Mouse (Mus musculus) lung, postnatal 0 days (tissue): ENCODE measurements at regions not wholly inside any gene's neighbourhood (a gene's known extent, or its start where the extent isn't known, plus 50 kb on each side); places are given as distances from the start of the nearest gene placed in this dataset.

Experiments used
- ATAC-seq: fragments of 200-750 bp; cut with Nextera tagmentation; 2 replicates; pipeline ENCODE4 v1.8.0; 2017; ENCODE audit warnings: moderate library complexity
- DNase-seq: peaks from one replicate; pipeline ENCODE4 v3.0.0-alpha.2; 2016; ENCODE audit warnings: low spot score
- H3K27ac ChIP-seq: fragments of 300-500 bp; sonication (generic); 2 replicates; pipeline ENCODE4 v1.5.1; 2014; ENCODE audit warnings: antibody characterized with exemption, mild to moderate bottlenecking, low read length, mixed read lengths
- H3K27me3 ChIP-seq: fragments of 300-500 bp; sonication (generic); replicated peaks from 2 replicates; pipeline ENCODE4 v1.6.1; 2014; ENCODE audit warnings: low read length, mixed read lengths; ENCODE audit not compliant: insufficient read depth
- H3K36me3 ChIP-seq: fragments of 300-500 bp; sonication (generic); 2 replicates; pipeline ENCODE4 v1.6.1; 2014; ENCODE audit warnings: low read length, mixed read lengths; ENCODE audit not compliant: insufficient read depth
- H3K4me1 ChIP-seq: fragments of 300-500 bp; sonication (generic); 2 replicates; pipeline ENCODE4 v1.6.1; 2014; ENCODE audit warnings: antibody characterized with exemption, low read depth, low read length, mixed read lengths; ENCODE audit not compliant: insufficient read depth
- H3K4me2 ChIP-seq: fragments of 300-500 bp; sonication (generic); replicated peaks from 2 replicates; pipeline ENCODE4 v1.6.1; 2014; ENCODE audit warnings: low read depth, mild to moderate bottlenecking, low read length, moderate library complexity, mixed read lengths
- H3K4me3 ChIP-seq: fragments of 300-500 bp; sonication (generic); 2 replicates; pipeline ENCODE4 v1.5.1; 2014; ENCODE audit warnings: low read depth, low read length
- H3K9ac ChIP-seq: fragments of 300-500 bp; sonication (generic); replicated peaks from 2 replicates; pipeline ENCODE4 v1.6.1; 2014; ENCODE audit warnings: low read depth, mild to moderate bottlenecking
- H3K9me3 ChIP-seq: fragments of 300-500 bp; sonication (generic); 2 replicates; pipeline ENCODE4 v1.6.1; 2016; ENCODE audit warnings: low read length, mixed read lengths
- CTCF ChIP-seq: IDR thresholded peaks from 2 replicates; pipeline ENCODE4 v1.5.1; 2016; ENCODE audit warnings: antibody characterized with exemption, mild to moderate bottlenecking
- EP300 ChIP-seq: IDR thresholded peaks from 2 replicates; pipeline ENCODE4 v1.6.1; 2016; ENCODE audit warnings: antibody characterized with exemption, mild to moderate bottlenecking, control low read depth
- WGBS: fragments of 180-500 bp; shearing (Covaris S2); extraction: QIAGEN DNeasy Blood & Tissue Kit; methylation state at CpG from one replicate; pipeline ENCODE4 v1.1.7; 2014; 5-methylcytosine and 5-hydroxymethylcytosine counted together

- no peak for ATAC-seq
- no peak for DNase-seq
- no peak overlapping the region for H3K27ac ChIP-seq
- H3K36me3 ChIP-seq: no peaks in the 10 kb centered on the region
- no peak for TF ChIP-seq CTCF
- TF ChIP-seq EP300: no peak
- H3K9me3 ChIP-seq: no peaks in the 10 kb centered on the region
- no peak overlapping the region for H3K4me3 ChIP-seq
- H3K27me3 ChIP-seq: no peaks in the 10 kb centered on the region
- H3K4me2 ChIP-seq: no peak overlapping the region
- H3K4me1 ChIP-seq: no peaks in the 10 kb centered on the region
- no peak overlapping the region for H3K9ac ChIP-seq
These were observed 615.1 kb upstream of the Slc39a10 start for GRCm38 (mm10) chr1:47507801-47508200.

GRCm38 (mm10) chr1:47488581-47489204, 596.0 kb upstream of the Slc39a10 start:
- no peak overlapping the region for H3K9ac ChIP-seq
- WGBS: 40% methylated on average over 7 of the region's 7 CpGs

GRCm38 (mm10) chr1:47486087-47486486, 593.4 kb upstream of the Slc39a10 start:
- no peak for DNase-seq
- H3K27me3 ChIP-seq: no peaks in the 10 kb centered on the region
- H3K4me3 ChIP-seq: no peak overlapping the region

More at GRCm38 (mm10) chr1:47488581-47489204, 596.0 kb upstream of the Slc39a10 start:
- Histone ChIP-seq H3K36me3 (no peaks in the 10 kb centered on the region), H3K4me1 (no peaks in the 10 kb centered on the region), H3K4me2 (no peak overlapping the region), H3K9me3 (no peaks in the 10 kb centered on the region), H3K27me3 (no peaks in the 10 kb centered on the region), H3K27ac (no peak overlapping the region), H3K4me3 (no peak overlapping the region)
- ATAC-seq: no peak
- TF ChIP-seq EP300 (no peak), CTCF (no peak)
- DNase-seq: no peak

GRCm38 (mm10) chr1:47479059-47479458, 586.4 kb upstream of the Slc39a10 start:
- Histone ChIP-seq H3K4me1 (no peaks in the 10 kb centered on the region), H3K36me3 (no peaks in the 10 kb centered on the region), H3K27ac (no peak overlapping the region), H3K9me3 (no peaks in the 10 kb centered on the region), H3K4me3 (no peak overlapping the region), H3K9ac (no peak overlapping the region), H3K27me3 (no peaks in the 10 kb centered on the region), H3K4me2 (no peak overlapping the region)
- ATAC-seq (no peak), DNase-seq (no peak)
- TF ChIP-seq CTCF (no peak), EP300 (no peak)
- WGBS: 89% methylated on average over 1 of the region's 1 CpGs

More at GRCm38 (mm10) chr1:47486087-47486486, 593.4 kb upstream of the Slc39a10 start:
- Histone ChIP-seq H3K9me3 (no peaks in the 10 kb centered on the region), H3K36me3 (no peaks in the 10 kb centered on the region), H3K27ac (no peak overlapping the region), H3K4me1 (no peaks in the 10 kb centered on the region), H3K4me2 (no peak overlapping the region), H3K9ac (no peak overlapping the region)
- no peak for ATAC-seq
- TF ChIP-seq EP300 (no peak), CTCF (no peak)

- Histone ChIP-seq H3K27ac (no peak overlapping the region), H3K4me2 (no peak overlapping the region), H3K9me3 (no peaks in the 10 kb centered on the region), H3K4me3 (no peak overlapping the region), H3K27me3 (no peaks in the 10 kb centered on the region), H3K36me3 (no peaks in the 10 kb centered on the region), H3K9ac (no peak overlapping the region), H3K4me1 (no peaks in the 10 kb centered on the region)
- TF ChIP-seq CTCF: no peak
- no peak for TF ChIP-seq EP300
- WGBS: 51% methylated on average over 9 of the region's 9 CpGs
- no peak for DNase-seq
- no peak for ATAC-seq
These were observed 574.1 kb upstream of the Slc39a10 start for GRCm38 (mm10) chr1:47466573-47467253.

- 72% methylated on average over 6 of the region's 6 CpGs for WGBS
- no peak for DNase-seq
- TF ChIP-seq EP300 (no peak), CTCF (no peak)
These were observed 556.3 kb upstream of the Slc39a10 start for GRCm38 (mm10) chr1:47448737-47449489.

More at GRCm38 (mm10) chr1:47448737-47449489, 556.3 kb upstream of the Slc39a10 start:
- Histone ChIP-seq H3K36me3 (no peaks in the 10 kb centered on the region), H3K27ac (no peak overlapping the region), H3K9ac (no peak overlapping the region), H3K27me3 (no peaks in the 10 kb centered on the region), H3K9me3 (no peaks in the 10 kb centered on the region), H3K4me1 (no peaks in the 10 kb centered on the region), H3K4me3 (no peak overlapping the region), H3K4me2 (no peak overlapping the region)
- no peak for ATAC-seq
